8 mouse cellular contexts compared by ENCODE assay signal in genomic region chr7:81827806-81828667, GRCm38 (mm10). TPM values are rescaled to one million over a fixed set of nuclear protein-coding genes. Genes with fewer than 3 reads are reported as not detected.
DNase-seq lines count a peak whose midpoint lies in the region; ATAC-seq lines count a peak whose summit lies in the region.

No protein-coding gene starts in this region.

- H3K9ac ChIP-seq in embryonic facial prominence, embryonic 14.5 days (ENCODE audit: low read depth, low read length), result peak overlapping the region; percentile 82
- H3K9ac ChIP-seq in intestine, embryonic 15.5 days, result peak overlapping the region; percentile 94

- peak overlapping the region; percentile 84 for H3K4me3 ChIP-seq in embryonic facial prominence, embryonic 14.5 days (ENCODE audit: low read depth, low read length)
- H3K4me3 ChIP-seq in intestine, embryonic 15.5 days (replicated peaks), result peak overlapping the region; percentile 80
- peak overlapping the region; percentile 97 for H3K4me3 ChIP-seq in megakaryocyte, embryonic 14.5 days (replicated peaks)

- H3K4me1 ChIP-seq in embryonic facial prominence, embryonic 14.5 days (ENCODE audit: control insufficient read depth, insufficient read depth, low read length), result peaks cover 41% of the 10 kb centered on the region
- peaks cover 28% of the 10 kb centered on the region for H3K4me1 ChIP-seq in intestine, embryonic 15.5 days (replicated peaks)
- peaks cover 53% of the 10 kb centered on the region for H3K4me1 ChIP-seq in megakaryocyte, embryonic 14.5 days

- H3K27ac ChIP-seq in embryonic facial prominence, embryonic 14.5 days (replicated peaks; ENCODE audit: low read depth, low read length), result peak overlapping the region; percentile 93
- H3K27ac ChIP-seq in intestine, embryonic 15.5 days, result peak overlapping the region; percentile 98

- WGBS in embryonic facial prominence, embryonic 14.5 days, result 25% methylated on average over 17 of the region's 17 CpGs
- WGBS in intestine, embryonic 15.5 days, result 26% methylated on average over 17 of the region's 17 CpGs

- DNase-seq in adrenal gland, postnatal 10 days, result peak; percentile 47
- DNase-seq in adrenal gland, postnatal 25 days, result no peak
- DNase-seq in CD4-positive helper T cell, adult 2 months (ENCODE audit: low read depth, low spot score), result peak; percentile 45
- DNase-seq in embryonic facial prominence, embryonic 14.5 days (ENCODE audit: low spot score), result no peak
- no peak for DNase-seq in urinary bladder, postnatal 14 days (ENCODE audit: low spot score)
- no peak for DNase-seq in layer of hippocampus, postnatal 25 days (ENCODE audit: extremely low spot score in 1 of 2, low spot score in 1 of 2)

- H3K9me3 ChIP-seq in embryonic facial prominence, embryonic 14.5 days (ENCODE audit: control insufficient read depth, low read length), result no peaks in the 10 kb centered on the region
- H3K9me3 ChIP-seq in intestine, embryonic 15.5 days, result no peaks in the 10 kb centered on the region
- H3K9me3 ChIP-seq in megakaryocyte, embryonic 14.5 days, result no peaks in the 10 kb centered on the region

- peak overlapping the region; percentile 73 for H3K4me2 ChIP-seq in embryonic facial prominence, embryonic 14.5 days (ENCODE audit: low read depth, low read length)
- H3K4me2 ChIP-seq in intestine, embryonic 15.5 days (replicated peaks), result peak overlapping the region; percentile 81

- no peaks in the 10 kb centered on the region for H3K27me3 ChIP-seq in embryonic facial prominence, embryonic 14.5 days (replicated peaks; ENCODE audit: control insufficient read depth, insufficient read depth, low read length)
- H3K27me3 ChIP-seq in intestine, embryonic 15.5 days (replicated peaks), result no peaks in the 10 kb centered on the region
- no peaks in the 10 kb centered on the region for H3K27me3 ChIP-seq in megakaryocyte, embryonic 14.5 days (replicated peaks)

- H3K36me3 ChIP-seq in embryonic facial prominence, embryonic 14.5 days (ENCODE audit: control insufficient read depth, insufficient read depth, low read length), result no peaks in the 10 kb centered on the region
- H3K36me3 ChIP-seq in intestine, embryonic 15.5 days, result no peaks in the 10 kb centered on the region
- H3K36me3 ChIP-seq in megakaryocyte, embryonic 14.5 days (replicated peaks; ENCODE audit: low read length), result peaks cover 14% of the 10 kb centered on the region

- no peak for ATAC-seq in embryonic facial prominence, embryonic 14.5 days (ENCODE audit: low read depth)
- no peak for ATAC-seq in intestine, embryonic 15.5 days

RNA-seq across cellular contexts. Expression of gene Btbd1, which starts 1.2 kb away (rescaled TPM):
- 100 to 1,000 TPM; 116 to 135 TPM for total RNA-seq in adrenal gland, postnatal 10 days (2021)
- 113 and 119 TPM in 2 replicates for total RNA-seq in adrenal gland, postnatal 25 days (2021)
- polyA plus RNA-seq in embryonic facial prominence, embryonic 14.5 days (2014; fragmentation: Nextera tagmentation; extraction: Ambion mirVana), result 100 and 109 TPM in 2 replicates
- polyA plus RNA-seq in intestine, embryonic 15.5 days (2015; fragmentation: Nextera tagmentation; extraction: Ambion mirVana), result 57.4 and 60.0 TPM in 2 replicates
- polyA plus RNA-seq in megakaryocyte, embryonic 14.5 days (2012; ENCODE audit: insufficient read depth, low replicate concordance), result 5.8 and 7.3 TPM in 2 replicates
- 100 to 1,000 TPM; 102 to 109 TPM for total RNA-seq in layer of hippocampus, postnatal 25 days (2021)

RNA-seq across cellular contexts. Expression of gene Gm10160, which starts 27.6 kb away (rescaled TPM):
- total RNA-seq in adrenal gland, postnatal 10 days (2021), result not detected
- total RNA-seq in adrenal gland, postnatal 25 days (2021), result not detected in 2 replicates
- not detected in 2 replicates for polyA plus RNA-seq in embryonic facial prominence, embryonic 14.5 days (2014; fragmentation: Nextera tagmentation; extraction: Ambion mirVana)
- not detected in 2 replicates for polyA plus RNA-seq in intestine, embryonic 15.5 days (2015; fragmentation: Nextera tagmentation; extraction: Ambion mirVana)
- polyA plus RNA-seq in megakaryocyte, embryonic 14.5 days (2012; ENCODE audit: insufficient read depth, low replicate concordance), result not detected in 2 replicates
- total RNA-seq in layer of hippocampus, postnatal 25 days (2021), result not detected

RNA-seq across cellular contexts. Expression of gene Tm6sf1, which starts 30.8 kb away (rescaled TPM):
- 10 to 100 TPM; 15.8 to 21.2 TPM for total RNA-seq in adrenal gland, postnatal 10 days (2021)
- 11.6 and 12.4 TPM in 2 replicates for total RNA-seq in adrenal gland, postnatal 25 days (2021)
- polyA plus RNA-seq in embryonic facial prominence, embryonic 14.5 days (2014; fragmentation: Nextera tagmentation; extraction: Ambion mirVana), result 34.7 and 50.6 TPM in 2 replicates
- polyA plus RNA-seq in intestine, embryonic 15.5 days (2015; fragmentation: Nextera tagmentation; extraction: Ambion mirVana), result 16.1 and 17.2 TPM in 2 replicates
- 4.9 and 15.9 TPM in 2 replicates for polyA plus RNA-seq in megakaryocyte, embryonic 14.5 days (2012; ENCODE audit: insufficient read depth, low replicate concordance)
- 10 to 100 TPM; 13.8 to 21.6 TPM for total RNA-seq in layer of hippocampus, postnatal 25 days (2021)

RNA-seq across cellular contexts. Expression of gene 3110040N11Rik, which starts 38.8 kb away (rescaled TPM):
- total RNA-seq in adrenal gland, postnatal 10 days (2021), result 10 to 100 TPM; 30.3 to 30.4 TPM
- 41.1 and 48.2 TPM in 2 replicates for total RNA-seq in adrenal gland, postnatal 25 days (2021)
- polyA plus RNA-seq in embryonic facial prominence, embryonic 14.5 days (2014; fragmentation: Nextera tagmentation; extraction: Ambion mirVana), result 51.3 and 53.7 TPM in 2 replicates
- polyA plus RNA-seq in intestine, embryonic 15.5 days (2015; fragmentation: Nextera tagmentation; extraction: Ambion mirVana), result 47.2 and 52.1 TPM in 2 replicates
- 33.8 TPM in 1 of 2 replicates, not detected in the other for polyA plus RNA-seq in megakaryocyte, embryonic 14.5 days (2012; ENCODE audit: insufficient read depth, low replicate concordance)
- total RNA-seq in layer of hippocampus, postnatal 25 days (2021), result 10 to 100 TPM; 30.6 to 33.1 TPM

Comparison
In these comparisons a context has a peak if more than half of its experiments do, and no peak if none do; other contexts are left out.
1. DNase-seq: peak in adrenal gland, postnatal 10 days (single experiment) and CD4-positive helper T cell, adult 2 months (single experiment); none in adrenal gland, postnatal 25 days (single experiment), embryonic facial prominence, embryonic 14.5 days (single experiment), urinary bladder, postnatal 14 days (single experiment) and layer of hippocampus, postnatal 25 days (0 of 2).
2. Peak in every context shown above with its lines, with median percentiles within 50 percentile points of each other: H3K4me3 ChIP-seq.